Mouse (Mus musculus) CH12.LX (cell line): ENCODE results near the gene Ispd. TPM values are rescaled to one million over a fixed set of nuclear protein-coding genes. Genes with fewer than 3 reads are reported as not detected.

ENCODE experiments used
- DNase-seq: peaks from one replicate; pipeline ENCODE4 v3.0.0-alpha.2; 2013; ENCODE audit errors: extremely low read depth
- H3K27ac ChIP-seq: 2 replicates; pipeline ENCODE4 v1.5.1; 2012; ENCODE audit warnings: low read depth, mild to moderate bottlenecking, control low read depth, moderate library complexity; ENCODE audit not compliant: insufficient read depth
- H3K27me3 ChIP-seq: replicated peaks from 2 replicates; pipeline ENCODE3; 2012; ENCODE audit warnings: inconsistent platforms
- H3K36me3 ChIP-seq, 2 experiments: replicated peaks in 1 of 2; 2 replicates each; pipeline versions ENCODE3 to v1.6.1; 2012; ENCODE audit warnings: inconsistent platforms in 1 of 2, low read length in 1 of 2, mild to moderate bottlenecking in 1 of 2, mixed read lengths in 1 of 2, moderate library complexity in 1 of 2; ENCODE audit not compliant: control insufficient read depth in 1 of 2, insufficient read depth in 1 of 2
- H3K4me1 ChIP-seq, 2 experiments: 2 replicates each; pipeline ENCODE4 v1.6.1; 2012; ENCODE audit warnings: inconsistent platforms in 1 of 2, moderate library complexity in 1 of 2; ENCODE audit not compliant: insufficient read depth in 2 of 2, control insufficient read depth in 1 of 2
- H3K4me2 ChIP-seq: 2 replicates; pipeline ENCODE4 v1.6.1; 2012; ENCODE audit warnings: low read depth, mild to moderate bottlenecking, control low read depth; ENCODE audit not compliant: poor library complexity, insufficient read depth, severe bottlenecking
- H3K4me3 ChIP-seq, 3 experiments: fragments of 150-350 bp in 1 of 3; sonication (generic) in 1 of 3; replicated peaks in 1 of 3; 2 replicates each; pipeline versions ENCODE3 to v1.5.1; 2011 to 2012; ENCODE audit warnings: low read depth in 2 of 3, low read length in 2 of 3, mild to moderate bottlenecking in 2 of 3, moderate library complexity in 2 of 3, control low read depth in 1 of 3, improper control_type of control experiment in 1 of 3, inconsistent platforms in 1 of 3, mixed read lengths in 1 of 3; ENCODE audit not compliant: poor library complexity in 1 of 3
- H3K79me2 ChIP-seq: replicated peaks from 2 replicates; pipeline ENCODE4 v1.6.1; 2012; ENCODE audit warnings: mild to moderate bottlenecking, moderate library complexity; ENCODE audit not compliant: control insufficient read depth, poor library complexity, insufficient read depth, severe bottlenecking; ENCODE audit errors: extremely low read depth
- H3K9ac ChIP-seq: 2 replicates; pipeline ENCODE4 v1.6.1; 2012; ENCODE audit warnings: low read depth, mild to moderate bottlenecking, control low read depth, moderate library complexity; ENCODE audit not compliant: insufficient read depth
- H3K9me3 ChIP-seq: replicated peaks from 2 replicates; pipeline ENCODE3; 2012; ENCODE audit warnings: low read length, inconsistent platforms, mixed read lengths
- CHD2 ChIP-seq: IDR thresholded peaks from 2 replicates; pipeline ENCODE4 v1.6.1; 2011; ENCODE audit warnings: low read length, improper control_type of control experiment
- E2F4 ChIP-seq: IDR thresholded peaks from 2 replicates; pipeline ENCODE4 v1.6.1; 2011; ENCODE audit warnings: low read depth, low read length, improper control_type of control experiment; ENCODE audit not compliant: insufficient replicate concordance
- ETS1 ChIP-seq: conservative IDR thresholded peaks from 2 replicates; pipeline ENCODE4 v1.6.1; 2012; ENCODE audit warnings: low read depth, mild to moderate bottlenecking, inconsistent platforms, low read length, improper control_type of control experiment, moderate library complexity
- GABPA ChIP-seq: IDR thresholded peaks from 2 replicates; pipeline ENCODE4 v1.6.1; 2012; ENCODE audit warnings: low read depth, low read length, improper control_type of control experiment, inconsistent platforms; ENCODE audit not compliant: insufficient replicate concordance
- HCFC1 ChIP-seq: IDR thresholded peaks from 2 replicates; pipeline ENCODE4 v1.6.1; 2012; ENCODE audit warnings: low read depth, mild to moderate bottlenecking, inconsistent platforms, low read length, improper control_type of control experiment
- MAX ChIP-seq: IDR thresholded peaks from 2 replicates; pipeline ENCODE4 v1.6.1; 2011; ENCODE audit warnings: low read length, improper control_type of control experiment
- MAZ ChIP-seq: IDR thresholded peaks from 2 replicates; pipeline ENCODE4 v1.6.1; 2012; ENCODE audit warnings: low read depth, mild to moderate bottlenecking, inconsistent platforms, low read length, improper control_type of control experiment, moderate library complexity
- NRF1 ChIP-seq: IDR thresholded peaks from 2 replicates; pipeline ENCODE4 v1.6.1; 2014; ENCODE audit warnings: low read depth, mild to moderate bottlenecking, inconsistent platforms, low read length, improper control_type of control experiment, moderate library complexity
- POLR2A ChIP-seq: IDR thresholded peaks from 2 replicates; pipeline ENCODE4 v1.6.1; 2011; ENCODE audit warnings: low read depth, mild to moderate bottlenecking, improper control_type of control experiment, low read length
- POLR2AphosphoS2 ChIP-seq: IDR thresholded peaks from 2 replicates; pipeline ENCODE4 v1.6.1; 2011; ENCODE audit warnings: low read depth, low read length, improper control_type of control experiment
- RCOR1 ChIP-seq: conservative IDR thresholded peaks from 2 replicates; pipeline ENCODE4 v1.6.1; 2012; ENCODE audit warnings: low read depth, mild to moderate bottlenecking, inconsistent platforms, low read length, improper control_type of control experiment
- TBP ChIP-seq: conservative IDR thresholded peaks from 2 replicates; pipeline ENCODE4 v1.6.1; 2011; ENCODE audit warnings: low read depth, low read length, improper control_type of control experiment
- UBTF ChIP-seq: IDR thresholded peaks from 2 replicates; pipeline ENCODE4 v1.6.1; 2012; ENCODE audit warnings: low read depth, mild to moderate bottlenecking, inconsistent platforms, low read length, improper control_type of control experiment, moderate library complexity
- ZC3H11A ChIP-seq: IDR thresholded peaks from 2 replicates; pipeline ENCODE4 v1.6.1; 2012; ENCODE audit warnings: low read depth, mild to moderate bottlenecking, inconsistent platforms, low read length, improper control_type of control experiment
- dilution Hi-C: fragments of 300-500 bp; cut with MboI; formaldehyde crosslinking; loops from 2 replicates; pipeline ENCODE4 v1.14.3; 2020; ENCODE audit warnings: low sequenced_read_pairs; ENCODE audit not compliant: extremely low pct_unique_long_range_greater_than_20kb, extremely low pct_ligation_motif_present
- in situ Hi-C: fragments of 300-500 bp; cut with MboI; formaldehyde crosslinking; loops from 3 replicates; pipeline ENCODE4 v1.14.3; 2019; ENCODE audit warnings: low sequenced_read_pairs, low pct_ligation_motif_present, low pct_unique_long_range_greater_than_20kb, mixed read lengths
- polyA plus RNA-seq: library from polyadenylated mRNA; unstranded; fragments of >175 nt; gene quantifications from 2 replicates; pipeline ENCODE4 v1.2.1, GENCODE M21; 2012; ENCODE audit warnings: low read depth; ENCODE audit not compliant: insufficient read length
- total RNA-seq, 2 experiments: library from RNA; depleted of rRNA; stranded (reverse); fragments of 300-350 nt in 1 of 2; fragments of >200 nt in 1 of 2; gene quantifications; 2 replicates each; pipeline ENCODE4 v1.2.3; 2012 to 2014

Ispd gene
- total and polyA plus RNA-seq, 3 experiments, result 0.51 to 1.8 (median 1.4) TPM

- in situ Hi-C loops, result loop anchor here (10.0 kb wide), 1 partner anchor 460 kb away; no protein-coding TSS in a partner anchor
These were observed 293.2 kb downstream of the Ispd start for GRCm38 (mm10) chr12:36674481-36674880.

DNA sequence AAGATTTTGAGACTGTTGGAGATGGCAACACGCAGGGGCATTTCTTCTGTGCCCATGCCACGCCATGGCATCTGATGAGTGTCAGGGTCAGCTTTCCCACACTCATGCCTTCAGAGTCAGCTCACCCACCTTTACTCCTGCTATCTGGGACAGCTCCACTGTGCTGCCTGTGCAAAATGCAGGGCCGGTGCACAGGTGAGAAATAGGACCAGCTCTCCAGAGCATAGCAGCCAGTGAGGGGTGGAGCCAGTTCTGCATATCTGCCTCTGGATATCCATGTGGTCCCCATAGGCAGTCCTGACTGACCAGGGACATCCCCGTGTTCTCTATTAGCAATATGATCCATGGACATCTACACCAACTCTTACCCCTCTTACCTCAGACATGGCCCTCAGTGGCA lies 297.0 kb downstream of the Ispd start:
- Histone ChIP-seq H3K4me3 (no peak overlapping the region), H3K9me3 (no peaks in the 10 kb centered on the region), H3K4me1 (no peaks in the 10 kb centered on the region), H3K27ac (no peak overlapping the region), H3K9ac (no peak overlapping the region), H3K36me3 (no peaks in the 10 kb centered on the region), H3K79me2 (no peaks in the 10 kb centered on the region), H3K27me3 (no peaks in the 10 kb centered on the region), H3K4me2 (no peak overlapping the region)
- no peak for DNase-seq
- in situ Hi-C loops, result loop anchor here (10.0 kb wide), 1 partner anchor 463 kb away; no protein-coding TSS in a partner anchor
- dilution Hi-C loops, result no loop called here
- TF ChIP-seq CHD2 (no peak), RCOR1 (no peak), E2F4 (no peak), POLR2A (no peak)

More at GRCm38 (mm10) chr12:36674481-36674880, 293.2 kb downstream of the Ispd start:
- Histone ChIP-seq H3K4me2 (no peak overlapping the region), H3K79me2 (no peaks in the 10 kb centered on the region), H3K36me3 (no peaks in the 10 kb centered on the region), H3K4me1 (no peaks in the 10 kb centered on the region)
- dilution Hi-C loops, result no loop called here
- TF ChIP-seq MAX (no peak), ETS1 (no peak), GABPA (no peak), MAZ (no peak), NRF1 (no peak), RCOR1 (no peak), POLR2AphosphoS2 (no peak), TBP (no peak), ZC3H11A (no peak), HCFC1 (no peak), UBTF (no peak)
- TF ChIP-seq, all 38 proteins: peak for 0
- DNase-seq, result no peak
- no peak overlapping the region for H3K9ac ChIP-seq
- no peaks in the 10 kb centered on the region for H3K9me3 ChIP-seq
- no peaks in the 10 kb centered on the region for H3K27me3 ChIP-seq
- H3K27ac ChIP-seq, result no peak overlapping the region
- no peak overlapping the region for H3K4me3 ChIP-seq

- in situ Hi-C loops (no loop called here), dilution Hi-C loops (no loop called here)
- no peak for TF ChIP-seq HCFC1
- Histone ChIP-seq H3K4me2 (no peak overlapping the region), H3K27ac (no peak overlapping the region), H3K36me3 (no peaks in the 10 kb centered on the region), H3K79me2 (no peaks in the 10 kb centered on the region), H3K27me3 (no peaks in the 10 kb centered on the region), H3K4me3 (no peak overlapping the region), H3K4me1 (no peaks in the 10 kb centered on the region), H3K9me3 (no peaks in the 10 kb centered on the region), H3K9ac (no peak overlapping the region)
- no peak for DNase-seq
These were observed 299.7 kb downstream of the Ispd start for GRCm38 (mm10) chr12:36680883-36681505.
